Mouse (Mus musculus): Measurements from ENCODE around the gene Smim12. TPM values are rescaled to one million over a fixed set of nuclear protein-coding genes. Genes with fewer than 3 reads are reported as not detected.

Gene Smim12
- total RNA-seq, 2 experiments from 2014 or later, result 52.1 to 54.0 TPM

DNA sequence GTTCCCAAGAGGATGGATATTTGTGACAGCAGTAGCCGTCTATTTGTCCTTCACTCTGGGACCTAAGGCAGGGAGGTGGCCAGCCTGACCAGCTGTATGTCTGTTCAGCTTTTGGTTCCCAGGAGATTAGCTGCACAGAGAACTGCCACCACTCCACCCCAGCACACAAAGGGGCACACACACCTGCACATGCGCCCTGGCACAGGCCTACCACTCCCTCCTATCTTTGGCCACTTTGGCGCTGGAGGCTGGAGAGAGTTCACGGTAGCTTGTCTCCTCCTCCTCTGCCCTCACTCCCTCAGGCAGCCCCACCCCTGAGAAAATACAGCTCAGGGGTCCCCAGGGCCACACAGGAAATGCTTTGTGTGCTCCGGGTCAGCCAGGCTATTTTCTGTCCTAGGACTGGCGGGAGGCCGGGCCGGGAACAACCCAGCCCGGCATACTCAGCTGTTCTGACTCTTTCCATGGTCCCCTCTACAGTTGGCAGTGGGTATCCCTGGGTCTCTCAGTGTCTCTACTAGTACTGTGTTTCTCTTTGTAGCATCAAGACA lies 34.9 kb downstream of the Smim12 start:
- no peak for DNase-seq (ENCODE audit: extremely low spot score in 1 of 2, low spot score in 2 of 2)
- Histone ChIP-seq H3K4me3 (no peak overlapping the region), H3K27ac (no peak overlapping the region)
- no peak for TF ChIP-seq CTCF (IDR thresholded peaks at IDR 0.05)
- intact Hi-C loops (cut with DNase I), result no loop called here

DNA sequence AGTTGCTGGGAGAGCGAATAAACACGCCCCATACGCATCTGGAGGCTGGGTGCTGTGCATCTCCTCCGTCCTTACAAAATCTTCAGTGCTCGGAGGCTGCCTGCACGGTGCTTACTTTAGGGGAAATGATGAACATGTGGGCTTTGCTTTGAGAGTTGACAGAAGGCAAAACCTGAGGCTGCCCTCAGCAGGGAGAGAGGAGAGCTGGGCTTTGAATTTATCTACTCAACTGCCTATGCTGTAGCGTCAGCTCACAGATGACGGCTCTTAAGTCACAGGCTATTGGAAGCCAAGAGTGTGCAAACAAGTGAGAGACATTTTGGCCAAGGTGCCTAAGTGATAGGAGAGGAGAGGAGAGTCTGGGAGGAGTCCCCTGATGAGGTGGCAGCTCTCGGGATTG lies 35.7 kb downstream of the Smim12 start:
- no peak for DNase-seq (ENCODE audit: extremely low spot score in 1 of 2, low spot score in 2 of 2)
- intact Hi-C loops (cut with DNase I), result no loop called here
- no peak for TF ChIP-seq CTCF (IDR thresholded peaks at IDR 0.05)
- no peak overlapping the region for H3K27ac ChIP-seq
- H3K4me3 ChIP-seq, result no peak overlapping the region

DNA sequence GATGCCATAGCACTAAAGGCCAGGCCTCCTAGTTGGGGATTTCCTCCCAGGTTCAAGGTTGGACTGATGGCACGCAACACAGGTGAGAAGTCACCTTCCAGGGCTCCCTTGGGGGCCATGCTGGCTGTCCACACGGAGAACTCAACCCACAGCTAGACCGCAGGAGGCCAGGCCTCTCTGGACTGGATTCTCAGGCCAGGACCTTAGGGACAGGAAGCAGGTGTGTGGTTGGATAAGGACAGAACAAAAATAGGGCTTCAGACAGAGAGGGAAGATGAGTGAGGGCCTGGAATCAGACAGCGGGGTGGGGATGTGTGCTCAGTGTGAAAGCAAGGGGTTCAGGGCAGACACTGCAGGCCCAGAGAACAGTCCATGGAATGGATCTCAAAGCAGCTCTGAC lies 43.3 kb downstream of the Smim12 start:
- no peak overlapping the region for H3K4me3 ChIP-seq
- no peak for DNase-seq (ENCODE audit: extremely low spot score in 1 of 2, low spot score in 2 of 2)
- H3K27ac ChIP-seq, result no peak overlapping the region
- intact Hi-C loops (cut with DNase I), result no loop called here
- no peak for TF ChIP-seq CTCF (IDR thresholded peaks at IDR 0.05)

DNA sequence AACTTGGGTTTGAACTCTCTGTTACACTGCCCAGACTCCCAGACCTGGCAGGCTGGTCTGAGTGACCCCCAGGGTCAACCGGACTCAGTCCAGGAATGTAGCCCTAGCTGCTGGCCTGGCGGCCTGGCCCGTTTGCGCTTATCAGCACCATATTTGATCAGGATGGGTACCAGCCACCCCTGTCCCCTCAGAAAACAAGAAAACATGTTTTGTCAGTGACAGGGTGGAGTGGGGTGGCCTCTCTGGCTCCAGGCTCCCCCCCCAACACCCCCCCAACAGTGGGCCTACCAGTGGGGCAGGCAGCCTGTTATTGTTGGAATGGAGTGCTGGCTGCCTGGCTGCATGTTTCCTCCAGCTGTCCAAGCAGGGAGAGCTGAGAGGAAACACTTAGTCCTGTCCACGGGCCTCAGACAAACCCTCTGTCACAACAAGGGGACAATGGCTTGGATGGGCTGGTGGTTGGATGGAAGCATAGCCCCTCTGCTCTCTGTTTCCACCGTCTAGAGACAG lies 45.5 kb downstream of the Smim12 start:
- no peak for DNase-seq (ENCODE audit: extremely low spot score in 1 of 2, low spot score in 2 of 2)
- no peak overlapping the region for H3K27ac ChIP-seq
- no peak for TF ChIP-seq CTCF (IDR thresholded peaks at IDR 0.05)
- intact Hi-C loops (cut with DNase I), result no loop called here
- no peak overlapping the region for H3K4me3 ChIP-seq

DNA sequence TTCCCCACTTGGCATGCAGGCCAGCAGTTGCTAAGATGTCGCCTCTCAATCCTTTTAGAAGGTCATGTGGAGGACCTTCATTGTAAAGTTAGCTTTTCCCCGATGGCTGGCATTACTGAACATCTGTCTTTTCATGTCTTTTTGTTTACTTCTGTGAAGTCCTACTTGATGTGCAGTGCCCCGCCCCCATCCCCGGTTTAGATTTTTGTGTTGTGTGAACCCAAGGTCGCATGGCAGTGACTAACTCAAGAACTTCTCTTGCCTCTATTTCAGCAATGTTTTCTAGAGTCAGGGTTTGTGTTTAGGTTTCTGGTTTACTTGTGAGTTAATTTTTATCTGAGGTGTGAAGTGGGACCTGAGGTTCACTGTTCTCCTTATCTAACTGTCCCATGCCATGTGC lies 49.0 kb downstream of the Smim12 start:
- DNase-seq (ENCODE audit: extremely low spot score in 1 of 2, low spot score in 2 of 2), result no peak
- no peak for TF ChIP-seq CTCF (IDR thresholded peaks at IDR 0.05)
- intact Hi-C loops (cut with DNase I), result no loop called here
- no peak overlapping the region for H3K4me3 ChIP-seq
- no peak overlapping the region for H3K27ac ChIP-seq

Other genes with a start within 250 kb of the Smim12 start
- 100 to 1,000 TPM; 243 to 256 TPM for gene Sfpq, start 222.5 kb upstream of the Smim12 start, total RNA-seq (2021)
- gene Zmym1, start 182.6 kb upstream of the Smim12 start, total RNA-seq (2021), result 10 to 100 TPM; 14.4 to 15.9 TPM
- 10 to 100 TPM; 31.8 to 35.8 TPM for gene Zmym6, start 166.4 kb upstream of the Smim12 start, total RNA-seq (2021)
- gene Tmem35b, start 120.1 kb upstream of the Smim12 start, total RNA-seq (2021), result 1 to 10 TPM; 4.1 to 4.2 TPM
- 100 to 1,000 TPM; 372 to 403 TPM for gene Dlgap3, start 74.6 kb upstream of the Smim12 start, total RNA-seq (2021)
- 1 to 10 TPM; 4.1 to 4.5 TPM for gene Gja4, start 70.3 kb downstream of the Smim12 start, total RNA-seq (2021)
- gene Gjb3, start 87.1 kb downstream of the Smim12 start, total RNA-seq (2021), result under 1 TPM in 1 of 2 experiments, not detected in 1; 0.21 TPM
- not detected for gene Gjb4, start 110.3 kb downstream of the Smim12 start, total RNA-seq (2021)
- gene Gjb5, start 114.4 kb downstream of the Smim12 start, total RNA-seq (2021), result under 1 TPM in 1 of 2 experiments, not detected in 1; 0.20 TPM

Measured in left cerebral cortex, adult 2 months (tissue).